Mouse (Mus musculus): ENCODE measurements around the gene Ift81. TPM values are rescaled to one million over a fixed set of nuclear protein-coding genes. Genes with fewer than 3 reads are reported as not detected.

Ift81 gene
- polyA plus RNA-seq, 1 experiment from 2014 or later: 38.7 TPM

GRCm38 (mm10) chr5:122548671-122549070, 65.6 kb downstream of the Ift81 start:
- Histone ChIP-seq H3K27ac (replicated peaks; ENCODE audit: low read depth, low read length) (no peak overlapping the region), H3K4me1 (ENCODE audit: control insufficient read depth, insufficient read depth, low read length) (no peaks in the 10 kb centered on the region), H3K27me3 (replicated peaks; ENCODE audit: control insufficient read depth, insufficient read depth, low read length) (no peaks in the 10 kb centered on the region), H3K9ac (ENCODE audit: low read depth, low read length) (no peak overlapping the region), H3K4me2 (ENCODE audit: low read depth, low read length) (no peak overlapping the region), H3K9me3 (ENCODE audit: control insufficient read depth, low read length) (no peaks in the 10 kb centered on the region), H3K4me3 (ENCODE audit: low read depth, low read length) (no peak overlapping the region), H3K36me3 (ENCODE audit: control insufficient read depth, insufficient read depth, low read length) (0 out of 2 replicates have a peak, but pooled peaks cover 4% of the 10 kb centered on the region)
- no peak for ATAC-seq (ENCODE audit: low read depth)
- 62% methylated on average over 6 of the region's 6 CpGs for WGBS
- no peak for DNase-seq (ENCODE audit: low spot score)

- no peak overlapping the region for H3K27ac ChIP-seq (replicated peaks; ENCODE audit: low read depth, low read length)
- DNase-seq (ENCODE audit: low spot score): no peak
- ATAC-seq (ENCODE audit: low read depth): no peak
These were observed 66.5 kb downstream of the Ift81 start for GRCm38 (mm10) chr5:122547810-122548209.

GRCm38 (mm10) chr5:122547251-122547714, 67.0 kb downstream of the Ift81 start:
- H3K27ac ChIP-seq (replicated peaks; ENCODE audit: low read depth, low read length): no peak overlapping the region
- no peaks in the 10 kb centered on the region for H3K27me3 ChIP-seq (replicated peaks; ENCODE audit: control insufficient read depth, insufficient read depth, low read length)
- no peak overlapping the region for H3K4me2 ChIP-seq (ENCODE audit: low read depth, low read length)
- H3K4me1 ChIP-seq (ENCODE audit: control insufficient read depth, insufficient read depth, low read length): no peaks in the 10 kb centered on the region
- 0 out of 2 replicates have a peak, but pooled peaks cover 4% of the 10 kb centered on the region for H3K36me3 ChIP-seq (ENCODE audit: control insufficient read depth, insufficient read depth, low read length)
- 59% methylated on average over 7 of the region's 7 CpGs for WGBS
- no peak overlapping the region for H3K9ac ChIP-seq (ENCODE audit: low read depth, low read length)
- DNase-seq (ENCODE audit: low spot score) (no peak), ATAC-seq (ENCODE audit: low read depth) (no peak)
- no peak overlapping the region for H3K4me3 ChIP-seq (ENCODE audit: low read depth, low read length)
- H3K9me3 ChIP-seq (ENCODE audit: control insufficient read depth, low read length): no peaks in the 10 kb centered on the region

More at GRCm38 (mm10) chr5:122547810-122548209, 66.5 kb downstream of the Ift81 start:
- H3K27me3 ChIP-seq (replicated peaks; ENCODE audit: control insufficient read depth, insufficient read depth, low read length): no peaks in the 10 kb centered on the region
- 0 out of 2 replicates have a peak, but pooled peaks cover 4% of the 10 kb centered on the region for H3K36me3 ChIP-seq (ENCODE audit: control insufficient read depth, insufficient read depth, low read length)
- WGBS: 46% methylated on average over 6 of the region's 6 CpGs
- H3K4me2 ChIP-seq (ENCODE audit: low read depth, low read length): no peak overlapping the region
- no peak overlapping the region for H3K9ac ChIP-seq (ENCODE audit: low read depth, low read length)
- H3K4me1 ChIP-seq (ENCODE audit: control insufficient read depth, insufficient read depth, low read length): no peaks in the 10 kb centered on the region
- no peak overlapping the region for H3K4me3 ChIP-seq (ENCODE audit: low read depth, low read length)
- no peaks in the 10 kb centered on the region for H3K9me3 ChIP-seq (ENCODE audit: control insufficient read depth, low read length)

GRCm38 (mm10) chr5:122543392-122543791, 70.9 kb downstream of the Ift81 start:
- Histone ChIP-seq H3K27ac (replicated peaks; ENCODE audit: low read depth, low read length) (no peak overlapping the region), H3K4me2 (ENCODE audit: low read depth, low read length) (no peak overlapping the region), H3K9ac (ENCODE audit: low read depth, low read length) (no peak overlapping the region), H3K4me1 (ENCODE audit: control insufficient read depth, insufficient read depth, low read length) (no peaks in the 10 kb centered on the region), H3K9me3 (ENCODE audit: control insufficient read depth, low read length) (no peaks in the 10 kb centered on the region), H3K27me3 (replicated peaks; ENCODE audit: control insufficient read depth, insufficient read depth, low read length) (no peaks in the 10 kb centered on the region), H3K36me3 (ENCODE audit: control insufficient read depth, insufficient read depth, low read length) (peaks cover 7% of the 10 kb centered on the region), H3K4me3 (ENCODE audit: low read depth, low read length) (no peak overlapping the region)
- DNase-seq (ENCODE audit: low spot score) (no peak), ATAC-seq (ENCODE audit: low read depth) (no peak)
- WGBS: 77% methylated on average over 6 of the region's 6 CpGs

- DNase-seq (ENCODE audit: low spot score) (no peak), ATAC-seq (ENCODE audit: low read depth) (no peak)
- no peak overlapping the region for H3K4me3 ChIP-seq (ENCODE audit: low read depth, low read length)
- H3K36me3 ChIP-seq (ENCODE audit: control insufficient read depth, insufficient read depth, low read length): peaks cover 7% of the 10 kb centered on the region
- no peak overlapping the region for H3K4me2 ChIP-seq (ENCODE audit: low read depth, low read length)
- H3K9ac ChIP-seq (ENCODE audit: low read depth, low read length): no peak overlapping the region
- no peaks in the 10 kb centered on the region for H3K9me3 ChIP-seq (ENCODE audit: control insufficient read depth, low read length)
- H3K27ac ChIP-seq (replicated peaks; ENCODE audit: low read depth, low read length): no peak overlapping the region
- 83% methylated on average over 8 of the region's 8 CpGs for WGBS
- H3K4me1 ChIP-seq (ENCODE audit: control insufficient read depth, insufficient read depth, low read length): no peaks in the 10 kb centered on the region
- no peaks in the 10 kb centered on the region for H3K27me3 ChIP-seq (replicated peaks; ENCODE audit: control insufficient read depth, insufficient read depth, low read length)
These were observed 72.4 kb downstream of the Ift81 start for GRCm38 (mm10) chr5:122541871-122542270.

GRCm38 (mm10) chr5:122538077-122538476, 76.2 kb downstream of the Ift81 start:
- ATAC-seq (ENCODE audit: low read depth): no peak
- H3K36me3 ChIP-seq (ENCODE audit: control insufficient read depth, insufficient read depth, low read length): peaks cover 7% of the 10 kb centered on the region
- H3K9ac ChIP-seq (ENCODE audit: low read depth, low read length): no peak overlapping the region
- WGBS: 94% methylated on average over 11 of the region's 11 CpGs
- H3K9me3 ChIP-seq (ENCODE audit: control insufficient read depth, low read length): no peaks in the 10 kb centered on the region
- no peak overlapping the region for H3K4me2 ChIP-seq (ENCODE audit: low read depth, low read length)
- no peak overlapping the region for H3K4me3 ChIP-seq (ENCODE audit: low read depth, low read length)
- no peaks in the 10 kb centered on the region for H3K27me3 ChIP-seq (replicated peaks; ENCODE audit: control insufficient read depth, insufficient read depth, low read length)
- H3K4me1 ChIP-seq (ENCODE audit: control insufficient read depth, insufficient read depth, low read length): no peaks in the 10 kb centered on the region
- H3K27ac ChIP-seq (replicated peaks; ENCODE audit: low read depth, low read length): no peak overlapping the region
- no peak for DNase-seq (ENCODE audit: low spot score)

GRCm38 (mm10) chr5:122537654-122538053, 76.7 kb downstream of the Ift81 start:
- Histone ChIP-seq H3K27ac (replicated peaks; ENCODE audit: low read depth, low read length) (no peak overlapping the region), H3K36me3 (ENCODE audit: control insufficient read depth, insufficient read depth, low read length) (peaks cover 7% of the 10 kb centered on the region), H3K4me2 (ENCODE audit: low read depth, low read length) (no peak overlapping the region), H3K4me3 (ENCODE audit: low read depth, low read length) (no peak overlapping the region), H3K9me3 (ENCODE audit: control insufficient read depth, low read length) (no peaks in the 10 kb centered on the region), H3K27me3 (replicated peaks; ENCODE audit: control insufficient read depth, insufficient read depth, low read length) (no peaks in the 10 kb centered on the region), H3K4me1 (ENCODE audit: control insufficient read depth, insufficient read depth, low read length) (no peaks in the 10 kb centered on the region), H3K9ac (ENCODE audit: low read depth, low read length) (no peak overlapping the region)
- WGBS: 95% methylated on average over 5 of the region's 5 CpGs
- DNase-seq (ENCODE audit: low spot score): no peak
- no peak for ATAC-seq (ENCODE audit: low read depth)

GRCm38 (mm10) chr5:122533884-122534283, 80.4 kb downstream of the Ift81 start:
- Histone ChIP-seq H3K4me3 (ENCODE audit: low read depth, low read length) (no peak overlapping the region), H3K9me3 (ENCODE audit: control insufficient read depth, low read length) (no peaks in the 10 kb centered on the region), H3K9ac (ENCODE audit: low read depth, low read length) (no peak overlapping the region), H3K27me3 (replicated peaks; ENCODE audit: control insufficient read depth, insufficient read depth, low read length) (no peaks in the 10 kb centered on the region), H3K4me2 (ENCODE audit: low read depth, low read length) (no peak overlapping the region), H3K4me1 (ENCODE audit: control insufficient read depth, insufficient read depth, low read length) (peaks cover 15% of the 10 kb centered on the region), H3K27ac (replicated peaks; ENCODE audit: low read depth, low read length) (no peak overlapping the region), H3K36me3 (ENCODE audit: control insufficient read depth, insufficient read depth, low read length) (no peaks in the 10 kb centered on the region)
- ATAC-seq (ENCODE audit: low read depth): no peak
- WGBS: 74% methylated on average over 8 of the region's 8 CpGs
- DNase-seq (ENCODE audit: low spot score): no peak

- WGBS: 57% methylated on average over 9 of the region's 9 CpGs
- Histone ChIP-seq H3K4me3 (ENCODE audit: low read depth, low read length) (no peak overlapping the region), H3K27me3 (replicated peaks; ENCODE audit: control insufficient read depth, insufficient read depth, low read length) (no peaks in the 10 kb centered on the region), H3K4me1 (ENCODE audit: control insufficient read depth, insufficient read depth, low read length) (peaks cover 37% of the 10 kb centered on the region), H3K27ac (replicated peaks; ENCODE audit: low read depth, low read length) (peak overlapping the region; percentile 81), H3K4me2 (ENCODE audit: low read depth, low read length) (no peak overlapping the region), H3K9me3 (ENCODE audit: control insufficient read depth, low read length) (no peaks in the 10 kb centered on the region), H3K36me3 (ENCODE audit: control insufficient read depth, insufficient read depth, low read length) (no peaks in the 10 kb centered on the region), H3K9ac (ENCODE audit: low read depth, low read length) (no peak overlapping the region)
- DNase-seq (ENCODE audit: low spot score) (no peak), ATAC-seq (ENCODE audit: low read depth) (no peak)
These were observed 84.3 kb downstream of the Ift81 start for GRCm38 (mm10) chr5:122529913-122530604.

Measured in embryonic facial prominence, embryonic 14.5 days (tissue).